Comparison of ENCODE assay signal across 18 mouse cellular contexts in genomic region chr9:121426902-121427301, GRCm38 (mm10).
DNase-seq lines count a peak whose midpoint lies in the region; ATAC-seq and TF ChIP-seq lines count a peak whose summit lies in the region.
"Had no signal": no experiment of that assay in that cellular context is flagged by ENCODE, and none has a peak within 500 bp of the region (broad histone marks: within the 10 kb centered on the region; RNA-seq: fewer than 3 reads in every experiment).

No protein-coding gene starts in this region.

- 71% methylated on average over 5 of the region's 5 CpGs for WGBS in heart, adult 2 months
- 82% methylated on average over 5 of the region's 5 CpGs for WGBS in lung, embryonic 14.5 days
- WGBS in intestine, postnatal 0 days: 92% methylated on average over 5 of the region's 5 CpGs
- 59% methylated on average over 5 of the region's 5 CpGs for WGBS in lung, adult 2 months

- ATAC-seq in lung, embryonic 14.5 days (ENCODE audit: insufficient read depth): no peak
- peak; percentile 43 for ATAC-seq in erythroid progenitor cell, adult 5-6 weeks (replicated peaks; ENCODE audit: low FRiP score, poor library complexity, severe bottlenecking)
- ATAC-seq in intestine, postnatal 0 days: no peak
- ATAC-seq: forebrain, postnatal 0 days; midbrain, embryonic 13.5 days had no signal

- no peaks in the 10 kb centered on the region for H3K9me3 ChIP-seq in lung, embryonic 14.5 days (ENCODE audit: low read depth, low read length)
- H3K9me3 ChIP-seq in intestine, postnatal 0 days (ENCODE audit: control insufficient read depth): no peaks in the 10 kb centered on the region
- H3K9me3 ChIP-seq: hindbrain, embryonic 13.5 days; intestine, embryonic 15.5 days; limb, embryonic 10.5 days; midbrain, embryonic 13.5 days had no signal

- TF ChIP-seq EP300 in heart, adult 2 months (IDR thresholded peaks at IDR 0.05; ENCODE audit: insufficient read depth, low read depth, low read length): no peak

- TF ChIP-seq CTCF in heart, adult 2 months (IDR thresholded peaks at IDR 0.05): no peak
- no peak for TF ChIP-seq CTCF in lung, embryonic 14.5 days (IDR thresholded peaks at IDR 0.05; ENCODE audit: low read depth)
- TF ChIP-seq CTCF in intestine, postnatal 0 days (IDR thresholded peaks at IDR 0.05; ENCODE audit: low read depth): no peak
- no peak for TF ChIP-seq CTCF in lung, adult 2 months (IDR thresholded peaks at IDR 0.05; ENCODE audit: insufficient read depth, low read length)

- no peak overlapping the region for H3K4me3 ChIP-seq in heart, adult 2 months
- H3K4me3 ChIP-seq in lung, embryonic 14.5 days (ENCODE audit: low read depth, low read length): no peak overlapping the region
- H3K4me3 ChIP-seq in intestine, postnatal 0 days (ENCODE audit: low read depth, low read length): no peak overlapping the region
- no peak overlapping the region for H3K4me3 ChIP-seq in lung, adult 2 months (replicated peaks; ENCODE audit: extremely low read depth, low read depth, low read length)
- H3K4me3 ChIP-seq: hindbrain, embryonic 13.5 days; intestine, embryonic 15.5 days; limb, embryonic 10.5 days; midbrain, embryonic 13.5 days; myocyte had no signal

- intact Hi-C loops in heart, adult 2 months (cut with DNase I): no loop called here
- intact Hi-C loops in heart, postnatal 36 days (cut with DNase I): no loop called here

- no peak for TF ChIP-seq POLR2A in heart, adult 2 months (IDR thresholded peaks at IDR 0.05; ENCODE audit: insufficient read depth, low read depth, low read length)
- no peak for TF ChIP-seq POLR2A in lung, adult 2 months (IDR thresholded peaks at IDR 0.05; ENCODE audit: borderline replicate concordance, extremely low read depth, low read depth, low read length)

- H3K27ac ChIP-seq in heart, adult 2 months: peak overlapping the region; percentile 20; the same call in 1 of the 2 replicates
- 0 out of 2 replicates have a peak overlapping the region, but pooled peaks have one; percentile 14 for H3K27ac ChIP-seq in lung, embryonic 14.5 days (ENCODE audit: low read depth)
- H3K27ac ChIP-seq in intestine, postnatal 0 days (ENCODE audit: low read depth, low read length): no peak overlapping the region
- H3K27ac ChIP-seq: hindbrain, embryonic 13.5 days; intestine, embryonic 15.5 days; kidney, postnatal 0 days; limb, embryonic 10.5 days; midbrain, embryonic 13.5 days had no signal

- no peak overlapping the region for H3K9ac ChIP-seq in heart, adult 2 months (ENCODE audit: low read depth, low read length)
- H3K9ac ChIP-seq in lung, embryonic 14.5 days: no peak overlapping the region
- no peak overlapping the region for H3K9ac ChIP-seq in intestine, postnatal 0 days (ENCODE audit: low read depth, low read length)
- H3K9ac ChIP-seq: forebrain, postnatal 0 days; hindbrain, embryonic 13.5 days; intestine, embryonic 15.5 days; midbrain, embryonic 13.5 days had no signal

- peaks cover 4% of the 10 kb centered on the region for H3K36me3 ChIP-seq in heart, adult 2 months (ENCODE audit: control insufficient read depth, insufficient read depth, low read length)
- no peaks in the 10 kb centered on the region for H3K36me3 ChIP-seq in lung, embryonic 14.5 days (ENCODE audit: insufficient read depth)
- no peaks in the 10 kb centered on the region for H3K36me3 ChIP-seq in intestine, postnatal 0 days (ENCODE audit: control insufficient read depth, insufficient read depth)
- H3K36me3 ChIP-seq: intestine, embryonic 15.5 days; limb, embryonic 10.5 days; midbrain, embryonic 13.5 days had no signal

- H3K79me2 ChIP-seq in heart, adult 2 months (replicated peaks; ENCODE audit: control insufficient read depth, insufficient read depth, low read length): peaks cover 10% of the 10 kb centered on the region

- DNase-seq in heart, adult 2 months: no peak
- DNase-seq in heart, postnatal 36 days: no peak
- no peak for DNase-seq in lung, embryonic 14.5 days
- no peak for DNase-seq in lung, adult 18-20 months
- no peak for DNase-seq in lung, adult 2 months
- DNase-seq: forebrain, postnatal 0 days; heart, adult 18-20 months; retina, postnatal 1 day; right cerebral cortex, postnatal 4 days; thymus, adult 18-20 months had no signal

- H3K4me2 ChIP-seq in lung, embryonic 14.5 days: no peak overlapping the region
- H3K4me2 ChIP-seq in intestine, postnatal 0 days (replicated peaks; ENCODE audit: low read depth): no peak overlapping the region
- H3K4me2 ChIP-seq: hindbrain, embryonic 13.5 days; intestine, embryonic 15.5 days; midbrain, embryonic 13.5 days had no signal

- H3K4me1 ChIP-seq in heart, adult 2 months (ENCODE audit: control insufficient read depth, insufficient read depth, low read length): peaks cover 40% of the 10 kb centered on the region
- H3K4me1 ChIP-seq in lung, embryonic 14.5 days (ENCODE audit: insufficient read depth): 0 out of 2 replicates have a peak, but pooled peaks cover 7% of the 10 kb centered on the region
- peaks cover 5% of the 10 kb centered on the region for H3K4me1 ChIP-seq in intestine, postnatal 0 days (replicated peaks; ENCODE audit: control insufficient read depth, insufficient read depth, low read length)
- peaks cover 35% of the 10 kb centered on the region for H3K4me1 ChIP-seq in lung, adult 2 months (ENCODE audit: control insufficient read depth, insufficient read depth, low read length)

- H3K27me3 ChIP-seq in heart, adult 2 months (ENCODE audit: control insufficient read depth, insufficient read depth, low read length): no peaks in the 10 kb centered on the region
- no peaks in the 10 kb centered on the region for H3K27me3 ChIP-seq in lung, embryonic 14.5 days (ENCODE audit: insufficient read depth, low read length)
- H3K27me3 ChIP-seq in intestine, postnatal 0 days (replicated peaks; ENCODE audit: control insufficient read depth, insufficient read depth, low read length): no peaks in the 10 kb centered on the region
- H3K27me3 ChIP-seq: hindbrain, embryonic 13.5 days; intestine, embryonic 15.5 days; midbrain, embryonic 13.5 days had no signal
